Mouse (Mus musculus) frontal cortex, adult (tissue): ENCODE data around the gene Tbx3.

ENCODE experiments used
- ATAC-seq: cut with Nextera tagmentation; 2 replicates; pipeline ENCODE4 v1.9.2; 2017; ENCODE audit warnings: mild to moderate bottlenecking, moderate library complexity, mixed read lengths; ENCODE audit not compliant: low TSS enrichment

The Tbx3 gene

DNA sequence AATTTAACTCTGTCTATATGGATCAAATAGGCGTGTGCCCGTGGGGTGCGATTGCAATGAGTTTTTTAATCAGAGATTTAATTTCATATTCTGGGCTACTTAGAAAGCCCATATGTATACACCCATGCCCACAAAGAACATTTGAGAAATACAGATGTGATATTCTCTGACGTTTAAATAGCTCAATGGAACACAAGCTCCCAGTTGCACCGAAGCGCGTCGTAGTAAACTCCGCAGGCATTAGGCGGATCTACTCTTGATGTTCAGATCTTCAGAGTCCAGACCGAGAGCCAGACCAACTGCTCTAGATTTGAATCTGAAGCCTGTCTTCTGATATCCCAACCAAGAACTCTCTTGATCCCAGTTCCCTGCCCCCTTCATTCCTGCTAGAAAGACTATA lies 9.0 kb upstream of the Tbx3 start:
- no peak for ATAC-seq

DNA sequence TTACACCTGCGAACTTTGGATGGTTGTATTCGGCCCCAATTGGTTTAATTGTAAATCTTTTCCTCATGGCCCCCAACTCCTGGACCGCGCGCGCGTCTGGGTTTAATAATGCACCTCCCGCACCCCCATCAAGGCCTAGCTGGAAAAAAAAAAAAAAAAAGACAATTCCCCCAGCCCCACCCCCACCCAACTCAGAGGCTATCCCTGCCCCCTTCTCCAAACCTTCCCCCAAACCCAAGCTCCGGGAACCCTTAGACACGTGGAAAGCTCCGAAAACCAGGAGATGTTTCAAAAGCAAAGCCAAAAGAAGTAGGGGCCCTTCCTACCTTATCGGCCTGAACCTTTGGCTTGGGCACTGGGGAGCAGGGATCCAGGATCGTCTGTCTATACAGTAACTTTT lies 8.1 kb upstream of the Tbx3 start:
- no peak for ATAC-seq

DNA sequence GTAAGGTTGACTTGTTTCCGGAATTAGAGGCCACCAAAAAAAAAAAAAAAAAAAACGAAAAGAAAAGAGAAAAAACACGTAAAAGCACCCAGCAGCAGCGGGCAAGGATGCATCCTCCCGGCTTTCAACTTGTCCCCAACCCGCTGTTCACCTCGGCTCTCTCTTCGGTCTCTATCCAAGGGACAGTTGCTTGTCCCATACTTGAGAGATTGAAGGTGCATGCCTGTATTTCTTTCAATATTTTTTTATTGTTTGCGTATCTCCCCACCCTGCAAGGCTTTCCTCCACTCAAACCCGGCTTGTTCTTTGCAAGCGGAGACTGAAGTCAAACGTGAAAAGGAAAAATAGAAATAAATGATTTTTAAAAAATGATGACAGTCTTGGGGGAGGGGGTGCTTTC lies 7.7 kb upstream of the Tbx3 start:
- no peak for ATAC-seq

DNA sequence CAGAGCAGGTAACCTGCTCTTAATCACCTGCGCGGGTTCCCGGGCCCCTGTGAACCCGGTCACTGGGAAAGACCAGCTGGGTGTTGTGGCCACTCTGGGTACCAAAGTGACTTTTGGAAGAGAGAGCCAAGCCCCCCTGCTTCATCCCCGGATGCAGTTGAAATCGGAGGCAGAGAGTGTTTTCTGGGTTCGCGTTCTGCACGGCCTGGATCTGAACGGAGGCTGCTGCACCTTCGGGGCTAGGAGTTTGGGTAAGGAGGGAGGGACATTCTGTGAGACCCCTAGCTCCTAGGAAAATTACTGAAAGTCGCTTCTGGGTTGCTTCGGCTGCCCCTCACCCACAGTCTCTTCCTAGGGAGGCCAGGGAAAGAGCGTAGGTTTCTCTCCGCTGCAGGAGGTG lies 7.2 kb upstream of the Tbx3 start:
- ATAC-seq = no peak

DNA sequence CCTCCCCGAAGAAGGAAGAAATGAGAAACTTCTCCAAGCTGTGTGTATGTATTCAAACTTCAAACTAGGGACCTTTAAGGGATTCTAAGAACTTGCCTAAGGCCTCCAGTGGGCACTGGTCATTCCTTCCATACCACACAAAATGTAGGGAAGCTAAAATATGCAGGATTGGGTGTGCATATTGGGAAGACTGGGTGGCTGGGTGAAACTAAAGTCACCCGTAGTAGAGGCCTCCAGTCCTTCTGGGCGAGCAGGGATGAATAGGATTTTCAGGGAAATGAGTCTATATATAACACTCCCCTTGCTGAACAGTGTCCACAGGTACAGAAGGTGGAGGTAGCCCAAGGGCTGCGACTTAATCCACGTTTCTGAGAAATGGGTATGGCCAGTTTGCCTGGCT lies 6.7 kb upstream of the Tbx3 start:
- ATAC-seq = no peak

DNA sequence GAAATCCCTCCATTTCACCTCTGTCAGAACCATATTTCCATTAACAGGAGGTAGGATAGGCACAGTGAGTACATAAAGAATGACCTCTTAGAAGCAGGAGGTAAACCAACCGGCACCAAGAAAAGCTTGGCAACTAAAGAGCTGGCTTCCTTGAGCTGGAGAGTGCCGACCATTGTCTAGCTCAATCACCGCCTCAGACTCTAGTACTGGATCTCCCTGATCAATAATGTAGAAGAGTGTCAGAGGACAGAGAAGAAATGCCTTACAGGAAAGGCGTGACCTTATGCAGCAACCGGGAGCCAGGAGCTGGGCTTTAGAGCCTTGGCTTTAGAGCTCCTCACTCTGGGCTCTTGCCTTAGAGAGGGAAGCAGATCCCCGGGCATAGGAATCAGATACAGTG lies 4.7 kb upstream of the Tbx3 start:
- no peak for ATAC-seq

DNA sequence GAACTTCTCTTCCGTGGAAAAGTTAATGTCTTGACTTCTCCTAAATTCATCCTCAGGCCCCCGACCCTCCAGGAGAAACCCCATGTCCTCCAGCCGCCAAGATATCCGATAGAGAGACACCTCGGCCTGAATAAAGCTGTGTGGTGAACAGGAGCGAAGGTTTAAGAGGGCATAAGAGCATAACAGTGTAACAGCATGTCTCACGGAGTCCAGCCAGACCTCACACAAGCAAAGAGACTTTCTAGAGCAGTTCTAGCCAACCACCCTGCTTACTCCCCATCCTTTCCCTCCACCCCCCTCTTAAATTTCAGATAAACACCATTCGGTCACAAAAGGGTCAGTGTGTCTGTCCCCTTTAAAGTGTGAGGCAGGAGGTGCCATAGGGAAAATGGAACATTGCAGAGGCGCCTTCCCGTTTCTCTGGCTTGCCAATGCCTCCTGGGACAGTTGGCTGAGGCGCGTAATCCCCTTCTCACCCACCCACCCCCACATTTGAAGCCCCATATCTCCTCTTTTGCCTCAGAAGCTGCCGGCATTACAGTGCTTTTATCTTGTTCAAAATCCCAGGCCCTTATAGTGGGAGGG lies 3.0 kb upstream of the Tbx3 start:
- ATAC-seq = no peak

DNA sequence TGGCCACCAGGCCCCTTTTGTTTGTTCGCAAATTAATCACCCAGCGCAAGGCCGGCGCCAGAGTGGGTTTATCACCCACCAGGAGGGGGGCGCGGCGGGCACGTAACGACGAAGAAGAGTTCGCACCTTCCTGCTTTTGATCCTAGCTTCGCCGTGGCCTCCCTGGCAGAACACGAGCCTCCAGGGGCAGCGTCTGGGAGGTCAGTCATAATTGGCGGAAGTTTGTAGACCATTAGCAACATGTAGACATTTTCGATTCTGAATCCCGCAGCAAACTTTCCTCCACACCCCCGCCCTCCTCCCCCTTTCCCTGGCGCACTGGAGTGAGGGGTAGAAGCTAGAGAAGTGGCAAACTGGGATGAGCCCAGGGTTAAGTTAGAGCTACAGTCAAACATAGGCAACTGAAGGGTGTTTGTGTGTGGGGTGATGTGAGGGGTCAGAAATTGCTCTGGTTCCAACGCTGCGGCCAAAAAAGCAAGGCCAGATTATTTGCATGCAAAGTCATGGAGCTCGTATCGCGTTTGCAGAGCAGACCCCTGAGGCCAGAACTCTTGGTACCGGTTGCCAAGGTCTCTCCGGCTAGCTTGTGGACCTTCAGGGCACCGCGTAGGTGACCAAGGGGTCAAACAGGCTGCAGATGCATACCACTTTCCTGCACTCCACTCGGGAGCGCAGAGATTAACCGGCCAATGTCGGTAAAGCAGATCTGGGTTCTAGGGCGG lies 2.1 kb upstream of the Tbx3 start:
- ATAC-seq = no peak

DNA sequence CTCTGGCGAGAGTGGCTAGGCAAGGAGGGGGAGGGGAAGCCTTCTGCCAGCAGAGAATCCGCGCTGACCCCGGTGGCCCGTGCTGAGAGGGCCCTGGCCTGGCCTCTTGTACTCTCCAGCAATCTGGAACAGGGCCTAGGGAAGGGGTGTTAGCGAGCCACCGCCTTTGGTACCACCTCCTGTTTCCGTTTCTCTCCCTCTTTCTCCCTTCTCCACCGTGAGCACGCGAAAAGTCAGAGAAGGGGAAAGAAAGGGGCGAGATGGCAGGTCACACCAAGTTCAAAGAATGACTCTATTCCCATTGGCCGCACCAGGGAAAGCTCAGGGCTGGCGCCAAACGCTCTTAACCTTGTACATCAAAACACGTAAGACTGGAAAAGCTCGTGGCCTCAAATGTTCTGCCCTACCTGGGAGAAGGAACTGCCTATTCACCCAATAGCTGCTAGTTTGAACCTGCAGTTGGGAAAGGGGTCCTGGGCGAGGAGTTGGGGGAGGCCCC lies 1.5 kb upstream of the Tbx3 start:
- no peak for ATAC-seq

DNA sequence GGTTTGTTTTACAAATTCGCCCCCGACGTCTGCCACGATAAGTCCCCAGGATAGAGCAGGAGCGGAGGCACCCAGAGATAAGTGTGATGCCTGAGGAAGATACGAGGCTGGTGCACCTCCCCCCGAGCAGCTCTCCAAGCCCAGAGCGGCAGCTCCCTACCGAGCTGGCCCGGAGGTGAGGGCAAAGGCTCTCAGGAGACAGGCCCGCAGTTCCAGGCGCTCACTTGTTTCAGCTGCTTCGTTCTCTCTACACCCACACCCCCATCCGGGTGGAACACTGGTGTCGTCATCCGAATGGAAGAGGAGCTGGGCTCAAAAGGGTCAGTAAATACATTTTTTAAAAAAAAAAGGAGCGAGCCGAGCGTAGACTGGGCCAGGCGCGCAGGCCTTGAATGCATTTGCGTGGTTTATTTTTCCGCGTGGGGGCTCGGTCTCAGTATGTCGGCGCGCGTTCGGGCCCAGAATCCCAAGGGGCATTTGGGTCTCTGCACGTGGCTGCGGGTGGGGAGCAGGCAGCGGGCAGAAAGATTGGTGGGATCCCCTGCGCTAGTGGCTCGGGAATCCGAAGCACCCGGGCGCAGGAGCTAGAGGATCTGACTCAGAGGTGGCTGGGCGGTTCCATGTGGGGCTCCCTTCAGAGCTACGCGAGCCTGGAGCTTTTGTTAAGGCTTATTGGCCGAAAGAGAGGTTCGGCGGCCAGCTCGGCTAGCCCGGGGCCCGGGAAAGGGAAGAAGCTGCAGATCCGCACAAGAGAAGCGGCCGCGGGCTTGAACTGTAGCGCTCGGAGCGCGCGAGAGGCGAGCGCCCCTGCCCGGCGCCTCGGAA lies 516 bp upstream of the Tbx3 start:
- peak; percentile 27; the same call in 1 of the 2 replicates for ATAC-seq

DNA sequence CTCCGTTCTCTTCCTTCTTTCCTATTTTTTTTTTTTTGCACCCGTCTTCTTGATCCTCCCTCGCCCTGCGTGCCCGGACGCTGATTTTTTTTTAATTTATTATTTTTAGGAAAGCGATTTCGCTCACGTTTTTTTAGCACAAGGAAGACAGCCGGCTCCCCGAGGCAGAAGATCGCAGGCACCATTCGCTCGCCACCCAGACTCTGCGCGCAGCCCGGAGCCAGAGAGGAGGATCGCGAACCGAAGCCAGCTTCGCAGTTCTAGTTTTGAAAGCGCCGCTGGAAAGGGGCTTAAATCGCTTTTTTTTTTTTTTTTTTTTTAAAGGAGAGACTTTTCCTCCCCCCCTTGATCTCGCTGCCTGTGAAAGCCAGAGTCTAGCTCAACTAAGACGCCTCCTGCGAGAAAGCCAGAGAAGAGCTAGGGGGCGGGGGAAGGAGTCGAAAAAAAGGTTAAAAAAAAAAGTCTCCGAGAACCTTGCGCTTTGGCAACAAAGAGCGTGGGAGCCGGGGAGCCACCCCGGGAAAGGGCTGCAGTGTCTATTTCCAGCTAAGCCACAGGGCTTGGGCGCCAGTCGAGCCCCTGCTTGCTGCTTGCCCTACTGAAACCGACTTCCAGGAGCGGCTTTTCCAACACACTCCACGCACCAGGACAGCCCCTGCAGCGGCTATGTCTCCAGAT lies 794 bp downstream of the Tbx3 start:
- no peak for ATAC-seq

DNA sequence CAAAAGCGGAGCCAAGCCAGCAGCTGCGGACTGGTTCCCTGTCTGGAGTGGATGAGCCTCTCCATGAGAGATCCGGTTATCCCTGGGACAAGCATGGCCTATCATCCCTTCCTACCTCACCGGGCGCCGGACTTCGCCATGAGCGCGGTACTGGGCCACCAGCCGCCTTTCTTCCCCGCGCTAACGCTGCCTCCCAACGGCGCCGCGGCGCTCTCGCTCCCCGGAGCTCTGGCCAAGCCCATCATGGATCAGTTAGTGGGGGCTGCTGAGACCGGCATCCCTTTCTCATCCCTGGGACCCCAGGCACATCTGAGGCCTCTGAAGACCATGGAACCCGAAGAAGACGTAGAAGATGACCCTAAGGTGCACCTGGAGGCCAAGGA lies 1.5 kb downstream of the Tbx3 start:
- no peak for ATAC-seq

DNA sequence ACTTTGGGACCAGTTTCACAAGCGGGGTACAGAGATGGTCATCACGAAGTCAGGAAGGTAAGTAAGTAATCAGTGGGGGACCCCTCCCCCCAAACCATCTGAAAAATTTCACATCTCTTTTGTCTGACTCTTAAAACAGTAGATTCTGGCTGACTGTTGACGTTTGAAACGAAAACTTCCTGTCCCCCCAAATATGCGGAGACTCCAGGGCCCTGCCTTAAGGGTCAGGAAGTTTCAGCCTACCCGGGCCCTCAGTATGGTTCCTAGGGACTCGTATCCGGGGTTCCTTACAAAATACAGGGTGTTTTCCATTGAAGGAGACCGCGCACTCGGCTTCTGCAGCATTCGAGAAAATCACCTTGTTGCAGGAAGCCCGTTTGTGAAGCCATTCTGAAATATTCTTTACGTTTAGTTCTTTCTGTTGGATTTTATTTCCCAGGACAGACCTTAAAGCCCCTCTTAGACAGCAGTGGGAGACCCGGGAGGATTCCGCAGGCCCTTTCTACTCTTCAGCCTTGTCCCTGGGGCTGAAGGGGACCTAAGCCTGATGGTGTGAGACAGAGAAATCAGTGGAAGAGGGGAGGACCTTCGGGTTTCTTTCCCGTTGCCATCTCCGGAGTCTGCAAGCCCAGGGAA lies 2.0 kb downstream of the Tbx3 start:
- no peak for ATAC-seq

DNA sequence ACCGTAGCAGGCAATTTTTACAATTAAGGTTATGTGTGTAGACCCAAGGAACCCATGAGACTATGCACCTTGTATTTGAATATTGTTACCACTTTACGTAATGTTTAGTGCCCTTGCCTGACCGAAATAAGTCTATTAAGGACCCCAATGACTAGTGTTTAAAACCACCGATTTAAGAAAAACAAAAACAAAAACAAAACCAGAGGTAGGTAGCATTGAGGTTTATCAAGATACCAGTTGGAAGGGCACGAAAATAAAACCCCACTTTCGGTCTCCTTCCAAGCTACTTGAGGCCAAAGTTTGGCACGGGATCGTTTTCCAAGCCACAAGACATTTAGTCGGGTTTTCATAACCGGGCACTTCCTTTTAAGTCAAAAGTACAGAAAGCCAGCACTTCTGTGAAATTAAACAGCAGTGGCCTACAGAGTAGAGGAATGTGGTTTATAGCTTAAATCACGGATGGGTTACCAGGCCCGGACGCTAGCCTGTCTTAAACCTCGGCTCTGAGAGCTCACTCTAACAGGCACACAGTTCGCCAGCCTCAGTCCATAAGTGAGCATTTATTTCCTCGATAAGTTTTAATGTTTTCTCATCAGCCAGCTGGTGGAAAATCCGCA lies 2.6 kb downstream of the Tbx3 start:
- no peak for ATAC-seq

DNA sequence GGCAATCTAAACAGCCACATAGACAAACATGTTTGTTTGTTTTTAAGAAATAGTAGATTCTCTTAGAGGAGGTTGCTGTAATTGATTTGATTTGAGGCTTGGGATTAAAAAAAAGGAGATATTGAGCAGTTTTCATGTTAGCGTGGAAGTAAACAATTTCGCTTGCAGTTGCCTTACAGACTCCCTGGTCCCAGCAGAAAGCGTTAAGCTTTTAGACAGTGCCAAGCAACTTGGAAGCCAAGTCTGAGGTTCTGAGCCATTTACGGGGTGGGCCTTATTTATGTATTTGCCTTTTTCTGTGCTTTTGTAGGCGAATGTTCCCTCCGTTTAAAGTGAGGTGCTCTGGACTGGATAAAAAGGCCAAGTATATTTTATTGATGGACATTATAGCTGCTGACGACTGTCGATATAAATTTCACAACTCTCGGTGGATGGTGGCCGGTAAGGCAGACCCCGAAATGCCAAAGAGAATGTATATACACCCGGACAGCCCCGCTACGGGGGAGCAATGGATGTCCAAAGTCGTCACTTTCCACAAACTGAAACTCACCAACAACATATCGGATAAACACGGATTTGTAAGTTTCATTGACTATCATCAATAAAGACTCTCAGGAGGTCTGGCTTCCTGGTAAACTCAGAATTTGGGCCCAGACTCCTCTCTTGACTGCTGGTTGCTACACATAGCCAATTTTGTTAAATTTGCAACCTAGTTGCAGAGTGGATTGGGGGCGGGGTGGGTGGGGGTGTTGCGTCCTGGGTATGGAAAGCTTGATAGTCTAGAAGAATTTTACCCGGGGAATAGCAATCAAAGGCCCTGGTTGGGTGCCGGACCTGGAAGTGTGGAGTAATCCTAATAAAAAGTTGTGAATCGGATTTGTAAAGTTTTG lies 3.5 kb downstream of the Tbx3 start:
- ATAC-seq = no peak

DNA sequence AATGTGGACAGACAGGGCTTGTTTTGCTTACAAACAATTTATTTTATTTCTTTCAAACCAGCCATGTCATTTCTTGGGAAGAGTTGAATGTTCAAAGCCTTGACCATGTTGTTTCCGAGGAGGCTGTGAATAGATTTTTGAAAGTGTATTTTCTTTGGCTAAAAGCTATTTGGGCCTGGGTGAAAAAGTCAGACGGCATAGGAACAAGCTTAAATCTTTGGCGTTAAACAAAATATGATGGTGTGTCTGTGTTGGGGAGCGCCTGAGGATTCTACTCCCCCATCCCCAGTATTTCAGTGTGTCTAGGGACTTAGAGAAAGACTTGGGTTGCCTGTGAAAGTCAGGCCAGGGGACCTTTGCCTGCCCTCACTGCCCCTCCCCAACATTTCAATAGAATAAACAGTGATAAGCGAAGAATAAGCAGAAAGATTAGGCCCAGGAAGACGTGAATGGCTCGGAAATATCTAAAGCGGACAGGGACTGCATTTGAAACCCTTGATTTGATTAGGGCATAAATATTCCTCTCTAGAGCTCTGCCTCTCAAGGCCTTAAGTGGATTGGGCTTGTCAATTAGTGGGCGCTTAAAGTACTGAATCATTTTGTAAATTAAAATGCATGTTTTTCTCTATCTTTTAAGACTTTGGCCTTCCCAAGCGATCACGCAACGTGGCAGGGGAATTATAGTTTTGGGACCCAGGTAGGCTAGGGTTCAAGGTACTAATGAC lies 4.3 kb downstream of the Tbx3 start:
- no peak for ATAC-seq

DNA sequence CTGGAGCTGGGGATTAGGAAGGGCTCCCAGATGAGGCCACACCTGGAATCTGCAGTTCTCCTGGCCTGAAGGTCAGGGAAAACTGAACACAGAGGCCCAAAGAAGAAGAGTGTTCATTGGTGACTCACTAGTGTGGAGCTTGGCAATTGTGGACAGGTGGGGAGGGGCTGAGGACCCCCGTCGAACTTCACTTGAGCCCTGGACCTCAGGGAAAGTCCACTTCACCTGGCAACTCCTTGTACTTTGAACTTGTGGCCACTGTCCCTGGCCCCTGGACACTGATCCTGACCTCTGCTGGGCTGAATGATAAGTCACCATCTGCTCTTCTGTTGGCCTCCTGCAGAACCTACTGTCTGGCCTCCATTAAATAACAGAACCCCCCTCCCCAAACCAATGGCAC lies 5.8 kb downstream of the Tbx3 start:
- ATAC-seq = no peak

DNA sequence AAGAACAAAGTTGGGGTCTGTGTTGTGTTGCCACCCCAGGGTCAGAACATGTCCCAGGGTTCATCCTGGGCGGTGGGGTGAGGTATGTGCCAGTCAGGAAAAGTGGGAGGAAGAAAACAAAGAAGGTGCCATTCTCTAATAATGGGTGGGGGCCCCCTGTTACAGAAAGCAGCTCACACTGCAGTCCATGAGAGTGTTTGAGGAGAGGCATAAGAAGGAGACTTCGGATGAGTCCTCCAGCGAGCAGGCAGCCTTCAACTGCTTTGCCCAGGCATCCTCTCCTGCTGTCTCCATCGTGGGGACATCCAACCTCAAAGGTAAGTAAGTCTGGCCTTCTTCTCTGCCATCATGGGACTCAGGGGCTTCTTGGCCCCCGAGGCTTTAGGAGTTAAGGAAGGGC lies 8.0 kb downstream of the Tbx3 start:
- no peak for ATAC-seq

DNA sequence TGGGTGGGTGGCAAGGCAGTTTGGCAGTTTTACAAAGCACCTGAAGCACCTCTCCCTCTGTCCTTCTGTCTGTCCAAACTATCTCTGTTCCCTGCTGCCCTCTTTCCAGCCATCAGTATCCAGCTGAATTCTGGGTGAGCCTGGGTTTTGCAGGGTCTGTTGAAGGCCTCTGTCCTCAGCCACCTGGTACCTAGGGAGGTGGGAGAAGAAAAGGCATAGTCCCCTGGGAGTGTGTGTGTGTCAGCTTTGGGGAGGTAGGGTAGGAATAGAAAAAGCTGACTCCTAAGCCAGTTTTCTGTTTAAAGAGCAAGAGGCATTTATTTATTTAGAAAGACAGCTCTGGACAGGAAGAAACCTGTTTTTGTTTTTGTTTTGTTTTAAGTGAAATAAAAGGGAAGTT lies 8.6 kb downstream of the Tbx3 start:
- ATAC-seq = no peak
